Mouse (Mus musculus): Measurements from ENCODE around the gene 1700034I23Rik. TPM values are rescaled to one million over a fixed set of nuclear protein-coding genes. Genes with fewer than 3 reads are reported as not detected.

The 1700034I23Rik gene
- polyA plus RNA-seq, 1 experiment from 2014 or later, result 0.37 TPM

Other genes starting within 250 kb of the 1700034I23Rik start
- 0.17 and 0.25 TPM in 2 replicates for gene Slc25a31, start 193.7 kb downstream of the 1700034I23Rik start, polyA plus RNA-seq (2015; fragmentation: Nextera tagmentation; extraction: Ambion mirVana)
- 3.6 and 4.6 TPM in 2 replicates for gene Hspa4l, start 158.0 kb downstream of the 1700034I23Rik start, polyA plus RNA-seq (2015; fragmentation: Nextera tagmentation; extraction: Ambion mirVana)
- 53.0 and 55.2 TPM in 2 replicates for gene Plk4, start 102.5 kb downstream of the 1700034I23Rik start, polyA plus RNA-seq (2015; fragmentation: Nextera tagmentation; extraction: Ambion mirVana)
- gene Mfsd8, start 55.7 kb downstream of the 1700034I23Rik start, polyA plus RNA-seq (2015; fragmentation: Nextera tagmentation; extraction: Ambion mirVana), result 6.9 and 7.7 TPM in 2 replicates
- gene Abhd18, start 55.6 kb downstream of the 1700034I23Rik start, polyA plus RNA-seq (2015; fragmentation: Nextera tagmentation; extraction: Ambion mirVana), result 8.5 and 10.5 TPM in 2 replicates
- gene Larp1b, start 47.3 kb upstream of the 1700034I23Rik start, polyA plus RNA-seq (2015; fragmentation: Nextera tagmentation; extraction: Ambion mirVana), result 1.5 and 1.6 TPM in 2 replicates
- gene Pgrmc2, start 180.5 kb upstream of the 1700034I23Rik start, polyA plus RNA-seq (2015; fragmentation: Nextera tagmentation; extraction: Ambion mirVana), result 39.1 and 40.1 TPM in 2 replicates